Mouse (Mus musculus) kidney, adult 9 months (tissue): ENCODE measurements around the gene Gm20388.
A peak's percentile ranks its signal among the peaks of the same experiment; 100 is the strongest.
"Not testable (repeated sequence)": the region's sequence is repeated elsewhere in the genome, so short reads cannot be mapped to it uniquely, and the experiment has no call there.

Experiments used
- DNase-seq: peaks from one replicate; pipeline ENCODE4 v3.0.0; 2022

Gm20388 gene

DNA sequence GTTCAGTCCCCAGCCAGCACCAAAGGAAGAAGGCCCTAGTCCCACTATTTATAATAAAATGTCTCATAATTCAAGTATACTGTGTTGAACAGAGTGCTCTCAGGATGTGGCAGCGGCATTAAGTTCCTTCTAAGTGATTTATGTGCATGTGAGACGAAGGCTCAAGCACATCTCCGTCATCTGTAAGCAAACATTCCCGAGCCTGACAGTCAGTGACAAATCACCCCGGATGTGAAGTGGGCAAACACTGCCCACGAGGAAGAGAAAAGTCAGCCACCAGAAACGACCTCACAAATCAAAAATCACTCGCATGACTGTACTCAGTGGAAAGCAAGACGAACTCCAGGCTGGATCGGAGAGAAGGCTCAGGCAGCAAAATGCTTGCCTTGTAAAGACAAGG lies 3883.3 kb downstream of the Gm20388 start:
- DNase-seq: no peak

DNA sequence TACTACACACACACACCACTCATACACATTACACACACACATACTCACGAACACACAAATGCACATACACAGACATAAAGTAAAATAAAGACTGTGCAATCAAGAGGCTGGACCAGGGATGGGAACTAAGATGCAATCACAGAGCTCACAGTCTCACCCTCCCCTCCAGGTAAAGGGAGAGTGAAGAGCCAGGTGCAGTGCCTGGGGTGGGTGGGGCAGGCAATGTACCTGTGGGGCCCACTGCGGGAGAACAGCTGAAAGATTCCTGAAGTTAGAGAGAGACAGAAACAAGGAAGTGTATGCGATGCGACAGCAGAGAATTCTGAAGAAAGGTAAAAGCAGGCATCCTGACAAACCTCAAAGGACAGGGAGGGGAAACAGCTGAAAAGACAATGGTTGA lies 3884.1 kb downstream of the Gm20388 start:
- no peak for DNase-seq

DNA sequence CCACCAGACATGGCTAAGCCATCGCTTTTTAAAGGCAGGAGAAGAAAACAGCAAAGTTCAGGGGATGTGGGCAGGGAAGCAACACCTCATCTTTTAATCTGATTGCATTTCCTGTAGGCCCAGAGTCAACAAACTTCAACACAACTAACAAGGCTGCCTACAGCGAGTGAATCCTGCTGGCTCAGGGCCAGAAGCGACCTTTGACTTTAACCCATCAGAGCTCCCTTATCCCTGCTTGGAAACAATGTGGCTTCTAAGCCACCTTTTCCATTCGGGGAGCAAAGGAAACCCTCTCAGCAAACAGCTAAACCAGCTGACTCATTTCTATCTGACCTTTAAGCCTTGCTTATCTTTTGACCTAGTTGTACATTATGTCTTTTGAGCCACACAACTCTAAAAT lies 3886.1 kb downstream of the Gm20388 start:
- DNase-seq: peak; percentile 40

DNA sequence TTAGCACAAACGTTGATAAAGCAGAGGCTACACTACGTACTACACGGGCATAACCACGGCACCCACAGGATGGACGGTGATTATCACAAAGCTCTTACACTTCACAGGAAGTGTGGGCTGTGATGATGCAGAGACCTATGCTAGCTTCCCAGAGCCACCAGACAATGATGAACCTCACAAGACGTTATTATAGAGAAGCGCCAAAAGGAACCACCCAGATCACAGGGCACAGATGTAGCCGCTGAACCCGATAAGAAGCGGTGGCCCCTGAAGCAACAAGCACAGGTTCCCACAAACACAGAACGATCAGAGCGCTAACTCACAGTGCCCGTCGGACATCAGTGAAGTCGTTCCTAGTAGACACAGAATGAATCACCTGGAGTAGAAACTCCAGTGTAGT lies 3887.3 kb downstream of the Gm20388 start:
- DNase-seq: no peak

DNA sequence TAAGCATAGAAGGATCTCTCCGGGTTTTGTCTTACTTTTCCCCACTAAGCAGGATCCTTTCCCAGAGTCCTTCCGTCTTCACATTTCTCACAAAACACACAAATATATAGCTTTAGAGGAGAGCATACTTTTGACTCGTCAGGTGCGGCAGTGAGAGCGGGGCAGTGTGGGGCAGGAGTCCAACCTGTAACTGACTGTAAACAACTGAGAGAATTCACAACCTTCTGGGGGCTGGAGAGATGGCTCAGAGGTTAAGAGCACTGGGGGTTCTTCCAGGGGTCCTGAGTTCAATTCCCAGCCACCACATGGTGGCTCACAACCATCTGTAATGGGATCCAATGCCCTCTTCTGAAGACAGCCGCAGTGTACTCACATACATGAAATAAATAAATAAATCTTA lies 3888.8 kb downstream of the Gm20388 start:
- DNase-seq: no peak

DNA sequence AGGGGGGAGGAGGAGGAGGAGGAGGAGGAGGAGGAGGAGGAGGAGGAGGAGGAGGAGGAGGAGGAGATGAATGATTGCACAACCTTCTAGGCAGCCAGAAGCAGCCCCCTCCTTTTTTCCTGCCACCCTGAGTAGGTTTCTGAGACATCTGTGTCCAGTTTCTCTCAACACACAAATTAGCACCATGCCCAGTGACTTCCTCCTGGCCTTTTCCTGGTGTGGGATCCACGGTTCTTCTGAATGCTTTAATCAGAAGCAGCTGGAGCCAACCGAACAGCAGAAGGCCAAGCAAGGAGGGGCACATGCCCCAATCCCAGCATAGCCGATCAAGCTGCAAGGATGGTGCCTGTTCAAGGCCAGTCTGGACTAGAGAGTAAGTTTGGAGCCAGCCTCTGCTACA lies 3889.2 kb downstream of the Gm20388 start:
- DNase-seq: no peak

DNA sequence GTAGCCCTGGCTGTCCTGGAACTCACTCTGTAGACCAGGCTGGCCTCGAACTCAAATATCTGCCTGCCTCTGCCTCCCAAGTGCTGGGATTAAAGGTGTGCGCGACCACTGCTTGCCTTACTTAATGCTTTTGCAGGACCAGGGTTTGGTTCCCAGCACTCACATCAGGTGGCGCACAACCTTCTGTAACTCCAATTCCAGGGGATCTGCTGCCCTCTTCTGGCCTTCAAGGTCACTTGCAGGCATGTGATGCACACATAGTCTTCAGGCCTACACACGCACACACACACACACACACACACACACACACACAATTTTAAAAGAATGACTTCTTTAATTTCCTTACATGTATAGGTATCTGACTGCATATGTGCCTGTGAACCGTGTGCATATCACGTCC lies 3890.2 kb downstream of the Gm20388 start:
- DNase-seq: no peak

DNA sequence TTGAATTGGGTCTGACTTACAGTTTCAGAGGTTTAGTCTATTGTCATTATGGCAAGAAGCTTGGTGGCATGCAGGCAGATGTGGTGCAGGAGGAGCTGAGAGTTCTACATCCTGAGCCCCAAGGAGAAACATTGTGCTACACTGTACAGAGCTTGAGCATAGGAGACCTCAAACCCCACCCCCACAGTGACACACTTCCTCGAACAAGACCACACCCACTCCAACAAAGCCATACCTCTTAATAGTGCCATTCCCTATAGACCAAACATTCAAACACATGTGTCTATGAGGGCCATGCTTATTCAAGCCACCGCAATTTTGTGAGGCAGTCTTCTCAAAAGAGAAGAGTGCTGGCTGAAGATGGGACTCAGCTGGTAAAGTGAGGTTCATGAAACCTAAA lies 3890.9 kb downstream of the Gm20388 start:
- DNase-seq: no peak

DNA sequence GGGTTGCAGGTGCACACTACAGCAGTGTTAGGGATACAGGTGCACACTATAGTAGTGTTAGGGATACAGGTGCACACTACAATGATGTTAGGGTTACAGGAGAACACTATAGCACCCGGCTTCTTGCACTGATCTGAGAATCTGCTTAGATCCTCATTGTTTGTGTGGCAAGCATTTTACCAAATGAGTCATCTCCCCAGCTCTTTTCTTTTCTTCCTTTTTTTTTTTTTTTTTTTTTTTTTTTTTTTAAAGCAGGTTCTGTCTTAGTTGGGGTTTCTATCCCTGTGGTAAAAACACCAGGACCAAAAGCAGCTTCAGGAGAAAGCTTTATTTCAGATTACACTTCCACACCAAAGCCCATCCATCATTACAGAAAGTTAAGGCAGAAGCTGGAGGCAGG lies 3893.0 kb downstream of the Gm20388 start:
- DNase-seq: no peak

DNA sequence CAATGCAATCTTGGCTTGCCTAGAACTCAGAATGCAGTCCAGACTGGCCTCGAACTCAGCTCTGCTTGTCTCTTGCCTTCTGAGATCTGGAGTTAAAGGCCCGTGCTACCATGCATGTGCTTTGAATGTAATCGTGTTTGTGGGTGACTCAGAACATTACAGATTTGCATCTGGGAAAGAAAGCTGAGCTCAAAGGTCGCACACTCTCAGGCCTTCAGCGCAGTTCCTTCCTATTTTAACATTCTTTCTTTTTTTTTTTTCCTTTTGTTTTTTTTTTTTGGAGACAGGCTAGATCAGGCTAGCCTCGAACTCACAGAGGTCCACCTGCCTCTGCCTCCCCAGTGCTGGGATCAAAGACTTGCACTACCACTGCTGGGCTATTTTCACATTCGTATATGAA lies 3893.9 kb downstream of the Gm20388 start:
- DNase-seq: no peak

DNA sequence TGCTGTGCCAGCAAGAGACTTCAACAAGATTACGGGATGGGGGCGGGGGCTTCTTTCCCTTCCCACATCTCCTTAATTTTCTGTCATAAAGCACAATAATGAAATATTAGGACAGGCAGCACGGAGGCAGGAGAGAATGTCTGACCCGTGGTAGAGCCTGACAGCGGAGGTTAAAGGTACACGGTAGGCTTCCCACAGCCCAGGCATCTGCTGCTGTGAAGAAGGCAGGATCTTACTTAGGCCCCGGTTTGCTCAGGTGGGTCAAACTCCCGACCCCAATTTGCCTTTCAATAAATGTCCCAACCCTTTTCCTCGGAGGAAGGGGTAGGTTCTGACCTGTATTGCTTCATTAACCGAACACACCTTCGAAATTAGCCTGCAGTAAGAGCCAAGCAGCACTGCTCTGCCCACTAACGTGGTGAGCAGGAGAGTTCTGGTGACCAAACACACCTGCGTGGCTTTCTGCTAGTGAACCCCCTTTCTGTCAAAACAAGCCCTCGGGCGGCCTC lies 3894.6 kb downstream of the Gm20388 start:
- DNase-seq: no peak

DNA sequence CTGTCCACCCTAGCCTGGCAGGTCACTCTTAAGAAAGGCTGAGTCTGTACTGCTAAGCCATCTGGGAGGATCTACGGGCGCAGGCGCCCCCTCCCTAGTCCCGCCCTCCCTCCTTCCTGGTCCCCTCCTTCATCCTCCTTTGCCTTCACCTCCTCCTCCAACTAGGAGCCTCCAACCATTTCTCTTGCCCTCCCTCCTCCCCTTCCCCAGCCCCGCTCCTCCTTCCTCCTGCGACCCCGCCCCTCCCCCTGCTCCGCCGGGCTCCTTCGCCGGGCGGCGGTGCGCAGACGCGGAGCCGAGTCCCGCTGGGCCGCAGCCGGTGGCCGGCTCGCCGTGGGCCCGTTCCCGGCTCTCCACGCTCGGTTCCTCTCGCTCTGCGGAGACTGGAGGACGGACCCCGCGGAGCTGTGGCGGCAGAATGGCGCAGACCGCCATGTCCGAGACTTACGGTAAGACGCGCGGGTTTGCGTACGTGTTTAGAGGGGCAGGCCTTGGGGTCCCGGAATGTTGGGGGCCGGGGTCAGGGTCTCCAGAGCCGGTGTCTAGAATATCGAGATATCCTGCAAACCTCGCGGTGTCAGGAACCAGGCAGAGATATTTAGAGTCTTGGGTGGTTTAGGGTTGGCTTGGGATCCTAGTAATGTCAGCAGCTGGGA lies 3895.2 kb downstream of the Gm20388 start, which contains the start of gene Rab4a:
Gene Rab4a (plus strand): TSS at position 268 of the 656 bp plus-strand sequence.
- peak; percentile 88 for DNase-seq

DNA sequence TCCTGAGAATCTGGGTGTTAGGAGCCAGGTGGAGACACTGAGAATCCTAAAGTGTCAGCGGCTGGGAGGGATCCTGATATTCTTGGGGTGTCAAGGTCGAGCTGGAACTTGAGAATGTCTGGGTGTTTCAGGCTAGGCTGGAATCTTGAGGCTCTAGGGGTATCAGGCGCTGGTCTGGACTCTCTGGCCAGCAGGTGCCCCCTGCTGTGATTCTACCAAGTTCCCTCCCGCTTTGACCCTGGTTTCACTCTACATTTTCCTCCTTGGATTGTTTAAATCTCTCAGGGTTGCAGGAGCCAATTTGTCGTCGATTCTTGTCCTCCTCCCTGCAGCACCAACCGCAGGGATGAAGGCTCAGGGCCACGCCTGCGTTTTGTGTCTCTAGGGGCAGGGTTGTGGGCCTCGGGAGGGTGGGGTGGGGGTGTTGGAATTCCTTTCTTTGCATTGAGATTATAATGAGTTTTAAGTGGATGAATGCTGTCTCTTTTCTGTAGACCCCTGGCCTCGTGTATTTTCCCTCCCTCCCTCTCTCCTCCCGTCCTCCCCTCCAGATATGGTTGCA lies 3895.8 kb downstream of the Gm20388 start:
- DNase-seq: peak; percentile 34

DNA sequence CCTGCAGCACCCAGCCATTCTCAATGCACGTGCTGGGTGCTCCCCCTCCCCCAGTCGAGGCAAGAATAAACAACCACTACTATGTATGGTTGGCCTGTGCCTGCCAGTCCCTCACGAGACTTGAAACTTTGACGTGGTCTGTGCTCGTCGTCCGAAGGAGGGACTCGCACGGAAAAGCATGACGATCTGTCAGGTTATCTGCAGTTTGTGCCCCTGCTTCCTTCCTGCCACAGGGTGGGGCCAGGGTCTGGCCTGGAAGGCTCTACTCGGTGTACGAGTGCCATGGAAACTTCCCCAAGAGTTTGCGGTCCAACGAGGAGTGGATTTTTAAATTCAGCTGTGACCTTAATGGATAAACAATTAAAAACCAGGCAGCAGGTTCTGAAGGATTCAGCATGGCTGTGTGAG lies 3896.4 kb downstream of the Gm20388 start:
- DNase-seq: peak; percentile 68

DNA sequence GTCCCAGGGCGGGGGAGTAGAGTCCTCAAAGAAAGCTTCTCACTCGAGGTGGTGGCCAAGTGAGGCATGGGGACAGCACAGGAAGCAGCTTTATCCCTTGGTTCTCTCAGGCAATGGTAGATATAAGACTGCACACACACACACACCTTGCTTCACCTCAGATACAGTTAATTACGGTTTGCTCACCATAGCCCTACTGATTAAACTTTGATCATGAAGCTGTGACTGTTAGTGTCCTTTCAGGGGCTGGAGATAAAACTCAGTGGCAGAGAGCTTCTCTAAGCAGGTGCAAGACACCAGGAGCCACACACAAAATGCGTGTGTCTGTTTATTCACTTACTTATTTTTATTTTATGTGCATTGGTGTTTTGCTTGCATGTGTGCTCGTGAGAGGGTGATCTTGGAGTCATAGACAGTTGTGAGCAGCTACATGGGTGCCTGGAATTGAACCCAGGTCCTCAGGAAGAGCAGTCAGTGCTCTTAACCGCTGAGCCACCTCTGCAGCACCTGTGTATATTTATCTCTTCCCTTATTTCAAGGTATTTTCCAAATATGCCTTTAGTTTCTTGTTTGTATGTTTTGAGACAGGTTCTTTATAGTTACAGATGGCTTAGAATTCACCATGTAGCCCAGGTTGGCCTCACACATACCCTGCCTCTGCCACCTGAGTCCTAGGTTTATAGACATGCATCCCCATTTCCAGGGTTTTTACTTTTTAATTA lies 3897.4 kb downstream of the Gm20388 start:
- no peak for DNase-seq

DNA sequence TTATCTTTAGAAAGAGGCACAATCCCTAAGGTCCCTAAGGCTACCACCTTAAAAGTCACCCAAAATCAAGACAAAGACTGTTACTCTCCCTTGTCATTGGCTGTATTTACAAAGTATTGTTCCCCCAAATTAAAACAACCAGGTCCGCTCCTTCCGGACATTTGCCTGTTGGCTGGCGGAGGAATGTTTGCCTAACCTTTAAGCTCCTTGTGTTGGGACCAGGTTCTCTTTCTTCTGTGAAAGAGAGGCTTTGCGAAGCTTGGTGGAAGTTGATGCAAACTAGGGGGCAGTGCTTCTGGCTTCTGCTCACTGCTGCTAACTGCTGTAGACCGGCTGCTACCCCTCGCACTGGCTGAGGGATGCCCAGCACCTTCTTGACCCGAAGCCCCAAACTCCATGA lies 3898.0 kb downstream of the Gm20388 start:
- DNase-seq: no peak

DNA sequence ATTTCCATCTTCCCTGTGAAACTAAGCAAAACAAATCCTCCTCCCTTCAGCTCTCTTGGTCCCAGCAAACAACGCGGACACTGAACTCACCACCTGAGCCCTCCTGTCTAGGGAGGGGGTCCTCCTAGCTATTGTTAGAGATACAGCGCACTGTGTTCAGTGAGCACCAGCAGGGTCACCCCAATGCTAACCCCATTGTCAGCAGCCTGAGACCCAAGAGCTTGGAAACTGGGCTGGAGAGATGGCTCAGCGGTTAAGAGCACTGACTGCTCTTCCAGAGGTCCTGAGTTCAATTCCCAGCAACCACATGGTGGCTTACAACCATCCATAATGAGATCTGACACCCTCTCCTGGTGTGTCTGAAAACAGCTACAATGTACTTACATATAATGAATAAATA lies 3898.7 kb downstream of the Gm20388 start:
- not testable (repeated sequence) for DNase-seq

DNA sequence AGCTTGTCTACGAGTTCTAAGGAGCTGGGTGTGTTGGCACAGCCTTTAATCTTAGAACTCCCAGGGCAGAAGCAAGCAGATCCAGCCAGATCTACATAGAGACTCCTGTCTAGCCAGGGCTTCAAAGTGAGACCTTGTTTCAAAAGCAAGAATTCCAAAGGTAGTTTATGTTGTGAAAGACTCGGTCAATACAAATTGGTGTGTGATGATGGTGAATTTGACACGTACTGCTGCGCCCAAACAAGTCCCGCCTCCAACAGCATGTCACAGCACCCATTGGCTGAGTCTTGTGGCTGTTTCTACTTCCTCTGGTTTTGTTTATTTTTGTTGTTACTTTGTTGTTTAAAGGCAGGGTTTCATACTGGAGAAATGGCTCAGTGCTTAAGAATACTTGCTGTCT lies 3901.6 kb downstream of the Gm20388 start:
- no peak for DNase-seq

DNA sequence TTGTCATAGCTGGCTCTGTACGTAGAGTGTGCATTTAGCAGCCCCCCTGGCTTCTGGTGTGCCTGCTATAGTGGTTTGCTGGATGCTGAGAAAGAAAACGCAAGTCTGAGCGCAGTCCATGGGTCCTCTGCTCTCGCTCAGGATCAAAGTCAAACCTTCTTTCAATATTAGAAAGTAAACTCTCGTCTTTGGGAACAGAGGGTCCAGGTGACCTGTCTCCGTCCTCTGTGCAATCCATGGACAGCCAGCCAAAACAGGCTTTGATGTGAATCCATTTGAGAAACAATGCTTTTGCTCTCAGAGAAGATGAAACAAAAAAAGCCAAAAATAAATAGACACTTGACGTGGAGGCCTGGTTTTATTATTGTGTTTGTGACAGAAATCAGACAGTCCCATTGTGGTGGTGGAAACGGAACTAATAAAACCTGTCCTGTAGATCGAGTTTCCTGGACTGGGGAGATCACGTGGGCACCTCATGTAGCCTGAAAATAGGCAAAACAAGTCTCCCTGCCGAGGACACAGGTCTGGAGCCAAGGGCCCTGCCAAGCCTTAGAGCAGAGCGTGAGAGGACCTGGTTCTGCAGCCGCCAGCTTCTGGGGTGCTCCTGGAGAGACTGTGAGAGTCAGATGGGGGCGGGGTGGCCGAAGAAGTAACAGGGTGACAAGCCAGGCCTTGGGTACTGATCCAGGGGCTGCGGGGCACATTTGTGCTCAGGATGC lies 3902.7 kb downstream of the Gm20388 start:
- DNase-seq: peak; percentile 64

DNA sequence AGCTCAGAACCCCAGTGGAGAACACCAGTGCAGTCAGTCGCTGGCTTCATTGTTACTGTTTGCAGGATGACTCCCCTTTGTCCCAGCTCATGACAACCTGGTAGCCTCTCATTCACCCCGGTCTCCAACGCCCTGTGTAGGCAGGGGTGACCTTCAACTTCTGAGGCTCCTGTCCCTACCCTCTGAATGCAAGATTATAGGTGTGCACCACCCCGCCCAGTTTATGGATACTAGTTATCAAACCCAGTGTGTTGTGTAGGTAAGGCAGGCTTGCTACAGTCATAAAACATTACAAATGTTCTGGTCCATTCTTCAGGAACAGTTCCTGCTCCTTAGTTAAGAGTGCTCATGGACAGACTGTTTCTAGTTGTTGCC lies 3903.2 kb downstream of the Gm20388 start:
- no peak for DNase-seq

DNA sequence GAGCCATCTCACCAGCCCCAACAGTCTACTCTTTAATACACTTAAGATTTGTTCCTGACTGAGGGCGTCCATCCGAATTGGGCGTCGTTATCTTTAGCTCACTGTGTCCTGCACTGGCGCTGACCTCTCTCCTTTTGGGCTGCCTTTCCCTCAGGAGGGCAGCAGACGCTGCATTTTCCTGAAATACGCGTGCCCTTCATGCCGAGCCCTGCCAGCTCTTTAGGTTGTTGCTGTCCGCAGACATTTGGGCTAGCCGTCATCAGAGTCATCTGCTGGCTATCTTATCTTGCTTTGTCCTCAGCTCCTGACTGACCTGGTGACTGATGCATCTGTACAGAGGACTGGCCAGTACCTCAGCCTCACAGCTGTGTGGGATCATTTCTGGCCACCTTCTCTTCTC lies 3904.7 kb downstream of the Gm20388 start:
- DNase-seq: no peak

DNA sequence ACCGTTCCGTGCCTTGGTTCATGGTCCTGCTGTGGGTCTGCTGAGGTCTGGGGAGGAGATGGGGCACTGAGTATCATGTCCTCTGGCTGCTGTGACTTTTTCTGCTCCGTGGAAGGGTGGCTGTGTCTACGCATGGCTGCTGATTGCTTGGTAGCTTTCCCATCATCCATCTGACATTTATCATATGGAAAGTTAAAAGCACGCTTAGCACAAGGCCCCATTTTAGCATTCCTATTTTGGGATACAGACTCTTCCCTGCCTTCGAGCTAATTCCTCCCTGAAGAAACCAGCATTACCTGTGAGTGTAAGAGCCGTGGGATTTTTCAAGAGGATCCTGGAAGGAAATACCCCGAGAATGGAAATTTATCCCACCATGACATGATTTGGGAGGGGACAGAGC lies 3906.3 kb downstream of the Gm20388 start:
- no peak for DNase-seq

DNA sequence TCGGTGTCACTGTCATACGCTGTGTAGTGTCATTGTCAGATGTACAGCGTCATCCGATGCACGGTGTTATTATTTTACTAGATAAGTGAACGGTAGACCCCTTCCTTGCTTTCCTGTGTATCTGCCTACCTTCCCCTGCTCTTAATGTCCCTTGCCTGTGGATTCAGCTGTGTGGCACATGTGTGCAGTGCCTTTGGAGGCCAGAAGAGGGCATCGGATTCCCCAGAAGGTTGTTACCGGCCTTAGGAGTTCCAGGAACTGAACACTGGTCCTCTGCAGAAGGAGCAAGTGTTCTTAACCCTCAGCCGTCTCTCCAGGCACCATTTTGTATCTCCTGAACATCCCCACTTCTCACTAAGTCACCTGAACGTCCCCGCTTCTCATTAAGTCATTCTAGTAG lies 3907.1 kb downstream of the Gm20388 start:
- DNase-seq: no peak
